Mouse (Mus musculus) lung, adult 2 months (tissue): Measurements from ENCODE around the gene Spam1.

Experiments
- CTCF ChIP-seq: fragments of 200-500 bp; IDR thresholded peaks from 2 replicates; pipeline ENCODE4 v1.5.1; 2011; ENCODE audit warnings: mild to moderate bottlenecking, low read length, control low read depth; ENCODE audit not compliant: insufficient read depth
- POLR2A ChIP-seq: fragments of 200-500 bp; IDR thresholded peaks from 2 replicates; pipeline ENCODE4 v1.6.1; 2011; ENCODE audit warnings: low read depth, mild to moderate bottlenecking, control low read depth, low read length, borderline replicate concordance; ENCODE audit errors: extremely low read depth

DNA sequence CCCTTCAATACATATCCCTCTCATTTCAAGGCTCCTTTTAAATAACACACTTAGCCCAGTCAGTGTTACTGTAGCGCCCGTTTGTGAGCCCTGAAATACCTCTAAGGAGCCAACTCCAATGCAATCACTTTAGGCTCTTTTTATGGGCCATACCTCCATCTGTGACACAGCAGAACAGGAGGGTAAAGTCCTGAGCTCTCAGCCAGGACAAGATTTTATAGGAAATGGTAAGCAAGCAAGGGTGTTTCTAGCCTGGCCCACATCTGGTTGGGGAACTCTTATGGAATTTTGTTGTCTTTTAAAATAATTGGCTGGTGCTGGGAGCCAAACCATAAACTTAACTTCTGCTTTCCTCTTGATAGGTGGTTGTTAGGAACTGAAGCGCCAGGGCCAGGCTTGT lies 31.7 kb upstream of the Spam1 start:
- no peak for TF ChIP-seq CTCF
- no peak for TF ChIP-seq POLR2A
